Mouse (Mus musculus): ENCODE data around the gene L1cam. TPM values are rescaled to one million over a fixed set of nuclear protein-coding genes. Genes with fewer than 3 reads are reported as not detected.

The L1cam gene
- polyA plus RNA-seq, 1 experiment, result 0.55 TPM

- Histone ChIP-seq H3K27me3 (ENCODE audit: control insufficient read depth, insufficient read depth, insufficient read length) (no peaks in the 10 kb centered on the region), H3ac (ENCODE audit: control insufficient read depth, insufficient read length, low read depth) (no peak overlapping the region), H3K36me3 (ENCODE audit: control insufficient read depth, insufficient read depth) (no peaks in the 10 kb centered on the region), H3K79me3 (ENCODE audit: low read depth) (no peaks in the 10 kb centered on the region), H3K4me3 (ENCODE audit: insufficient read depth, poor library complexity, severe bottlenecking) (no peak overlapping the region), H3K79me2 (ENCODE audit: control insufficient read depth, insufficient read depth) (no peaks in the 10 kb centered on the region)
- no peak for TF ChIP-seq FOSL1 (IDR thresholded peaks at IDR 0.05; ENCODE audit: insufficient read depth, low read length, poor library complexity, severe bottlenecking)
- no peak for TF ChIP-seq MYOD1 (IDR thresholded peaks at IDR 0.05; ENCODE audit: control insufficient read depth, insufficient read length, low read depth)
- TF ChIP-seq MYOG (IDR thresholded peaks at IDR 0.05; ENCODE audit: control insufficient read depth, extremely low read depth, insufficient read length), result no peak
- TF ChIP-seq CTCF (IDR thresholded peaks at IDR 0.05; ENCODE audit: control insufficient read depth, insufficient read depth, insufficient read length), result no peak
- no peak for TF ChIP-seq CEBPB (IDR thresholded peaks at IDR 0.05; ENCODE audit: low read depth)
- no peak for TF ChIP-seq MAX (IDR thresholded peaks at IDR 0.05)
- TF ChIP-seq USF1 (IDR thresholded peaks at IDR 0.05; ENCODE audit: low read depth), result no peak
Measured at GRCm38 (mm10) chrX:73864692-73865091, 31.2 kb downstream of the L1cam start.

- Histone ChIP-seq H3K79me2 (ENCODE audit: control insufficient read depth, insufficient read depth) (no peaks in the 10 kb centered on the region), H3ac (ENCODE audit: control insufficient read depth, insufficient read length, low read depth) (no peak overlapping the region), H3K36me3 (ENCODE audit: control insufficient read depth, insufficient read depth) (no peaks in the 10 kb centered on the region), H3K4me3 (ENCODE audit: insufficient read depth, poor library complexity, severe bottlenecking) (no peak overlapping the region), H3K79me3 (ENCODE audit: low read depth) (no peaks in the 10 kb centered on the region), H3K27me3 (ENCODE audit: control insufficient read depth, insufficient read depth, insufficient read length) (peaks cover 3% of the 10 kb centered on the region)
- no peak for TF ChIP-seq CEBPB (IDR thresholded peaks at IDR 0.05; ENCODE audit: low read depth)
- no peak for TF ChIP-seq CTCF (IDR thresholded peaks at IDR 0.05; ENCODE audit: control insufficient read depth, insufficient read depth, insufficient read length)
- TF ChIP-seq USF1 (IDR thresholded peaks at IDR 0.05; ENCODE audit: low read depth), result no peak
- no peak for TF ChIP-seq FOSL1 (IDR thresholded peaks at IDR 0.05; ENCODE audit: insufficient read depth, low read length, poor library complexity, severe bottlenecking)
- TF ChIP-seq MYOD1 (IDR thresholded peaks at IDR 0.05; ENCODE audit: control insufficient read depth, insufficient read length, low read depth), result no peak
- TF ChIP-seq MAX (IDR thresholded peaks at IDR 0.05), result no peak
- no peak for TF ChIP-seq MYOG (IDR thresholded peaks at IDR 0.05; ENCODE audit: control insufficient read depth, extremely low read depth, insufficient read length)
Measured at GRCm38 (mm10) chrX:73855087-73855408, 40.9 kb downstream of the L1cam start.

- H3K4me3 ChIP-seq (ENCODE audit: insufficient read depth, poor library complexity, severe bottlenecking), result no peak overlapping the region
- TF ChIP-seq CEBPB (IDR thresholded peaks at IDR 0.05; ENCODE audit: low read depth) (no peak), CTCF (IDR thresholded peaks at IDR 0.05; ENCODE audit: control insufficient read depth, insufficient read depth, insufficient read length) (no peak), MAX (IDR thresholded peaks at IDR 0.05) (no peak), USF1 (IDR thresholded peaks at IDR 0.05; ENCODE audit: low read depth) (no peak), FOSL1 (IDR thresholded peaks at IDR 0.05; ENCODE audit: insufficient read depth, low read length, poor library complexity, severe bottlenecking) (no peak), MYOG (IDR thresholded peaks at IDR 0.05; ENCODE audit: control insufficient read depth, extremely low read depth, insufficient read length) (no peak), MYOD1 (IDR thresholded peaks at IDR 0.05; ENCODE audit: control insufficient read depth, insufficient read length, low read depth) (no peak)
- no peaks in the 10 kb centered on the region for H3K36me3 ChIP-seq (ENCODE audit: control insufficient read depth, insufficient read depth)
- H3K79me2 ChIP-seq (ENCODE audit: control insufficient read depth, insufficient read depth), result no peaks in the 10 kb centered on the region
- H3K79me3 ChIP-seq (ENCODE audit: low read depth), result no peaks in the 10 kb centered on the region
- H3ac ChIP-seq (ENCODE audit: control insufficient read depth, insufficient read length, low read depth), result no peak overlapping the region
- H3K27me3 ChIP-seq (ENCODE audit: control insufficient read depth, insufficient read depth, insufficient read length), result peaks cover 3% of the 10 kb centered on the region
Measured at GRCm38 (mm10) chrX:73854326-73855086, 41.4 kb downstream of the L1cam start.

- TF ChIP-seq USF1 (IDR thresholded peaks at IDR 0.05; ENCODE audit: low read depth), result no peak
- no peak for TF ChIP-seq FOSL1 (IDR thresholded peaks at IDR 0.05; ENCODE audit: insufficient read depth, low read length, poor library complexity, severe bottlenecking)
- TF ChIP-seq CEBPB (IDR thresholded peaks at IDR 0.05; ENCODE audit: low read depth), result no peak
- Histone ChIP-seq H3K79me3 (ENCODE audit: low read depth) (no peaks in the 10 kb centered on the region), H3K79me2 (ENCODE audit: control insufficient read depth, insufficient read depth) (no peaks in the 10 kb centered on the region), H3ac (ENCODE audit: control insufficient read depth, insufficient read length, low read depth) (no peak overlapping the region), H3K4me3 (ENCODE audit: insufficient read depth, poor library complexity, severe bottlenecking) (no peak overlapping the region), H3K36me3 (ENCODE audit: control insufficient read depth, insufficient read depth) (no peaks in the 10 kb centered on the region), H3K27me3 (ENCODE audit: control insufficient read depth, insufficient read depth, insufficient read length) (no peaks in the 10 kb centered on the region)
Measured at GRCm38 (mm10) chrX:73836691-73837090, 59.2 kb downstream of the L1cam start.

- no peaks in the 10 kb centered on the region for H3K79me2 ChIP-seq (ENCODE audit: control insufficient read depth, insufficient read depth)
- no peak overlapping the region for H3K4me3 ChIP-seq (ENCODE audit: insufficient read depth, poor library complexity, severe bottlenecking)
Measured at GRCm38 (mm10) chrX:73835731-73836130, 60.2 kb downstream of the L1cam start.

More at GRCm38 (mm10) chrX:73835731-73836130, 60.2 kb downstream of the L1cam start:
- no peak for TF ChIP-seq FOSL1 (IDR thresholded peaks at IDR 0.05; ENCODE audit: insufficient read depth, low read length, poor library complexity, severe bottlenecking)
- no peak for TF ChIP-seq MYOG (IDR thresholded peaks at IDR 0.05; ENCODE audit: control insufficient read depth, extremely low read depth, insufficient read length)
- no peak for TF ChIP-seq MAX (IDR thresholded peaks at IDR 0.05)
- TF ChIP-seq CTCF (IDR thresholded peaks at IDR 0.05; ENCODE audit: control insufficient read depth, insufficient read depth, insufficient read length), result no peak
- no peak for TF ChIP-seq USF1 (IDR thresholded peaks at IDR 0.05; ENCODE audit: low read depth)
- TF ChIP-seq MYOD1 (IDR thresholded peaks at IDR 0.05; ENCODE audit: control insufficient read depth, insufficient read length, low read depth), result no peak
- TF ChIP-seq CEBPB (IDR thresholded peaks at IDR 0.05; ENCODE audit: low read depth), result no peak
- Histone ChIP-seq H3K36me3 (ENCODE audit: control insufficient read depth, insufficient read depth) (no peaks in the 10 kb centered on the region), H3K27me3 (ENCODE audit: control insufficient read depth, insufficient read depth, insufficient read length) (no peaks in the 10 kb centered on the region), H3K79me3 (ENCODE audit: low read depth) (no peaks in the 10 kb centered on the region), H3ac (ENCODE audit: control insufficient read depth, insufficient read length, low read depth) (no peak overlapping the region)

Data from C2C12 (cell line).